Mouse (Mus musculus) embryonic facial prominence, embryonic 15.5 days (tissue): ENCODE data around the gene 3100002H09Rik. TPM values are rescaled to one million over a fixed set of nuclear protein-coding genes. Genes with fewer than 3 reads are reported as not detected.

Experiments used
- ATAC-seq: fragments of 200-750 bp; cut with Nextera tagmentation; 2 replicates; pipeline ENCODE4 v1.8.0; 2017; ENCODE audit warnings: low read depth, moderate TSS enrichment; ENCODE audit not compliant: insufficient number of reproducible peaks, low FRiP score, low TSS enrichment
- H3K27ac ChIP-seq: fragments of 300-500 bp; sonication (generic); replicated peaks from 2 replicates; pipeline ENCODE4 v1.5.1; 2015; ENCODE audit warnings: mild to moderate bottlenecking, inconsistent platforms
- H3K27me3 ChIP-seq: fragments of 300-500 bp; sonication (generic); 2 replicates; pipeline ENCODE4 v1.6.1; 2015; ENCODE audit warnings: inconsistent platforms
- H3K36me3 ChIP-seq: fragments of 300-500 bp; sonication (generic); 2 replicates; pipeline ENCODE4 v1.6.1; 2015; ENCODE audit warnings: mild to moderate bottlenecking, inconsistent platforms
- H3K4me1 ChIP-seq: fragments of 300-500 bp; sonication (generic); 2 replicates; pipeline ENCODE4 v1.6.1; 2015; ENCODE audit warnings: inconsistent platforms
- H3K4me2 ChIP-seq: fragments of 300-500 bp; sonication (generic); replicated peaks from 2 replicates; pipeline ENCODE4 v1.6.1; 2015; ENCODE audit warnings: mild to moderate bottlenecking, inconsistent platforms
- H3K4me3 ChIP-seq: fragments of 300-500 bp; sonication (generic); replicated peaks from 2 replicates; pipeline ENCODE4 v1.5.1; 2015; ENCODE audit warnings: mild to moderate bottlenecking, inconsistent platforms
- H3K9ac ChIP-seq: fragments of 300-500 bp; sonication (generic); 2 replicates; pipeline ENCODE4 v1.6.1; 2015; ENCODE audit warnings: inconsistent platforms
- H3K9me3 ChIP-seq: fragments of 300-500 bp; sonication (generic); replicated peaks from 2 replicates; pipeline ENCODE4 v1.6.1; 2016; ENCODE audit warnings: inconsistent platforms
- WGBS: fragments of 180-500 bp; shearing (Covaris S2); methylation state at CpG from one replicate; pipeline ENCODE4 v1.1.7; 2015; 5-methylcytosine and 5-hydroxymethylcytosine counted together
- polyA plus RNA-seq: library from polyadenylated mRNA; unstranded; fragments of >200 nt; fragmentation: Nextera tagmentation; extraction: Ambion mirVana; gene quantifications from 2 replicates; pipeline ENCODE4 v1.2.1, GENCODE M21; 2015

3100002H09Rik gene
- polyA plus RNA-seq, 1 experiment from 2014 or later: 0.25 TPM

GRCm38 (mm10) chr4:124592241-124592640 lies 18.4 kb downstream of the 3100002H09Rik start:
- 76% methylated on average over 5 of the region's 5 CpGs for WGBS
- ATAC-seq: peak; percentile 44; the same call in 1 of the 2 replicates
- no peak overlapping the region for H3K4me2 ChIP-seq
- H3K9me3 ChIP-seq: no peaks in the 10 kb centered on the region
- no peaks in the 10 kb centered on the region for H3K36me3 ChIP-seq
- H3K27ac ChIP-seq: no peak overlapping the region
- no peak overlapping the region for H3K9ac ChIP-seq
- H3K4me1 ChIP-seq: peaks cover 11% of the 10 kb centered on the region
- no peaks in the 10 kb centered on the region for H3K27me3 ChIP-seq
- H3K4me3 ChIP-seq: no peak overlapping the region

DNA sequence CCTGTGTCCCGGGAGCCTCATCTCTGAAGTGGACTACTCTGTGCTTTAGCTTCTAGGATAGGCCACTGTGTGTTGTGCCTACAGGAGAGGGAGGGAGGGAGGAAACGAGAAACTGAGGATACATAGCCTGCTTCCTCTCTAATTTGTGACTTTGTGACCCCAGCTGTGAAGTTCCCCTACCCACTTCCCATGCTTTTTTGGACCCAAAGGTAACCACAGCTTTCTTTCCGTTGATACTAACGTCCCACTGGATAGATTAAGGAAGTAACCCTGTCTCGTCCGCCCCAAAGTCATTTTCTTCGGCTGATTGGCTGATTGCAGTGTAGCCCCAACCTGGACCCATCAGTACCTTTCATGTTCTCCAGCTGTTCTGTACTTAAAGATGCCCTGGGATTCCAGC lies 29.9 kb downstream of the 3100002H09Rik start:
- Histone ChIP-seq H3K4me1 (peaks cover 7% of the 10 kb centered on the region), H3K36me3 (no peaks in the 10 kb centered on the region), H3K9me3 (no peaks in the 10 kb centered on the region), H3K4me3 (no peak overlapping the region), H3K9ac (no peak overlapping the region), H3K27ac (no peak overlapping the region), H3K4me2 (no peak overlapping the region), H3K27me3 (peaks cover 17% of the 10 kb centered on the region)
- no peak for ATAC-seq
- WGBS: 74% methylated on average over 7 of the region's 7 CpGs

DNA sequence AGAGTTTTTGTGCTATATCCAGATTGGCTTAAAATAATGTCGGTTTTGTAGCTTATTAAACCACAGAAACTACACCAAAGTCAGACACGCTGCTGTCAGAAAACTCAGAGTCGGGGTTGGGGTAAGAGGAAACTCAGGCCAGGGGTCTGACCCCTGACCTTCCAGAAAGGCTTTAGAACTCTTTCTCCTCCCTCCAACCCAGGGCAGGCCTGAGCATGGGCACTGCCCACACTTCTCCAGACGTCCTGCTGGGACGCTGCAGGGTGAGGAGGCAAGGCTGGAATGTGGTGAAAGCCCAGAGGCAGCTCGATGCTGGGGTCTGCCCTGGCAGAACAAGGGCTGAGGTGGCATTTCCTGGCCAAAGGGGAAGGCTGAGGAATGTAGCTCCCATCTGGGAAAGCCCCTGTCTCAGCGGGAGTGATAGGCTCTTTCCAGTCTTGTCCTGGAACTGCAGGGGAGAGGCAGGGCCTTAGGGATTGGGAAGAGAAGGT lies 34.6 kb downstream of the 3100002H09Rik start:
- no peak for ATAC-seq

DNA sequence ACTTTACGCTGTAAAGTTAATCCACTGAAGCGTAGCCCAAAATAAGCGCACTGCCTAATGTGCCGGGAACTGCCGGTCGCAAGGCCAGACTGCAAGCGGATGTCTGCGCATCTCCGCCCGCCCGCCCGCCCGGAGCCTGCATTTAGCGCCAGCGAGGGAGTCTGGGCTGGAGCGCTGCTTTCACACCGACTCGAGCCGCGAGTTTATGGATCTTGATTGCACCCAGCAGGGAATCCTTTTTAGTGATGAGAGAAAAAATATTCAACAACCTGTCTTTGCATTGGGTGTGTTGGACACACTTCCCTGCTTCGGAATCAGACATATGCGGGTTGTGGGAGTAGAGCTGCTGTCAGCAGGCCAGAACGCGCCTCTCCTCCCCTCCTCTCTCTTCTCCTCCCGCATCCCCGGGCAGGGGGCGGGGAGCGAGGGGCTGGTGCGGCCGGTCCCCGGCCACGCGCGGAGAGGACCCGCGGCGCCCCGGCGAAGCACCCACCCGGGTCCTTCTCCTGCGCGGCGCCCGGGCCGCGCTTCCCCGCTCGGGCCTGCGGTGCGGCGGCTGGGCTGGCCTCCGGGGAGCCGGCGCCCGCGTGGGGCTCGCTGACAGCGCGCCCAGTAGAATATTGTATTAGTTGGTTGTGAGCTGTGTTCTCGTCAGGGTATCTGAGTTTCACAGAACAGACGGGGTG lies 35.2 kb downstream of the 3100002H09Rik start:
- WGBS: under 1% methylated on average over 49 of the region's 61 CpGs
- Histone ChIP-seq H3K4me3 (peak overlapping the region; percentile 48), H3K9ac (peak overlapping the region; percentile 26; the same call in 1 of the 2 replicates), H3K4me1 (peaks cover 24% of the 10 kb centered on the region), H3K9me3 (no peaks in the 10 kb centered on the region), H3K4me2 (peak overlapping the region; percentile 95), H3K27ac (no peak overlapping the region), H3K36me3 (no peaks in the 10 kb centered on the region), H3K27me3 (peaks cover 44% of the 10 kb centered on the region)
- no peak for ATAC-seq

More for the DNA sequence above, 34.6 kb downstream of the 3100002H09Rik start:
- Histone ChIP-seq H3K9me3 (no peaks in the 10 kb centered on the region), H3K36me3 (no peaks in the 10 kb centered on the region), H3K4me3 (peak overlapping the region; percentile 48), H3K27me3 (peaks cover 44% of the 10 kb centered on the region), H3K27ac (no peak overlapping the region), H3K9ac (no peak overlapping the region), H3K4me2 (peak overlapping the region; percentile 95), H3K4me1 (peaks cover 20% of the 10 kb centered on the region)
- 10% methylated on average over 7 of the region's 7 CpGs for WGBS

- no peak for ATAC-seq
- H3K4me2 ChIP-seq: no peak overlapping the region
- no peaks in the 10 kb centered on the region for H3K9me3 ChIP-seq
- H3K27me3 ChIP-seq: peaks cover 51% of the 10 kb centered on the region
- no peak overlapping the region for H3K27ac ChIP-seq
- no peak overlapping the region for H3K9ac ChIP-seq
- H3K4me1 ChIP-seq: peaks cover 24% of the 10 kb centered on the region
- H3K36me3 ChIP-seq: no peaks in the 10 kb centered on the region
- 52% methylated on average over 4 of the region's 4 CpGs for WGBS
- H3K4me3 ChIP-seq: no peak overlapping the region
Observed at GRCm38 (mm10) chr4:124573586-124573985, 37.0 kb downstream of the 3100002H09Rik start.

- no peaks in the 10 kb centered on the region for H3K36me3 ChIP-seq
- H3K9me3 ChIP-seq: no peaks in the 10 kb centered on the region
- 45% methylated on average over 9 of the region's 9 CpGs for WGBS
- peaks cover 36% of the 10 kb centered on the region for H3K27me3 ChIP-seq
- ATAC-seq: no peak
- H3K4me1 ChIP-seq: peaks cover 22% of the 10 kb centered on the region
- H3K4me3 ChIP-seq: no peak overlapping the region
- H3K4me2 ChIP-seq: no peak overlapping the region
- no peak overlapping the region for H3K27ac ChIP-seq
- H3K9ac ChIP-seq: no peak overlapping the region
Observed at GRCm38 (mm10) chr4:124570977-124571376, 39.6 kb downstream of the 3100002H09Rik start.

DNA sequence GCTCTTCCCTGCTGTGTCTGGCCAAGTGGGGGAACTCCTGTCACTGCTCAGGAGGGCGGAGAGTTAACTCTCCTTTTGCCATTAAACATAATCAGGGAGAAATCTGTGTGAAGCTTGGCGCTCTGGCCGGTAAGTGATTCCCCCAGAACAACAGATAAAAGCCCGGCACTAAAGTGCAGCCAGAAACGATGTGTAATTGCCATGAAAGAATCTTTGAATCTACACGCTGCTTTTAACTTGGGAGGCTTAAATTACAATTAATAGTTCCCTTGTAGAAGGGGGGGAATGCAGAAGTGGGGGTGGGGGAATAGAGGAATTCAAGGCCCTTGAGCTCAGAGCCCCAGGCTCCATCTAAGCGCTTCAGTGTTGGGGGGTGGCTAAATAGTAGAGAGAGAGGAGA lies 40.9 kb downstream of the 3100002H09Rik start:
- H3K27me3 ChIP-seq: peaks cover 25% of the 10 kb centered on the region
- H3K4me2 ChIP-seq: no peak overlapping the region
- H3K27ac ChIP-seq: no peak overlapping the region
- H3K9ac ChIP-seq: no peak overlapping the region
- H3K4me1 ChIP-seq: peaks cover 9% of the 10 kb centered on the region; the same call in 1 of the 2 replicates
- H3K4me3 ChIP-seq: no peak overlapping the region
- H3K9me3 ChIP-seq: no peaks in the 10 kb centered on the region
- no peaks in the 10 kb centered on the region for H3K36me3 ChIP-seq
- no peak for ATAC-seq
- WGBS: 13% methylated on average over 7 of the region's 7 CpGs

DNA sequence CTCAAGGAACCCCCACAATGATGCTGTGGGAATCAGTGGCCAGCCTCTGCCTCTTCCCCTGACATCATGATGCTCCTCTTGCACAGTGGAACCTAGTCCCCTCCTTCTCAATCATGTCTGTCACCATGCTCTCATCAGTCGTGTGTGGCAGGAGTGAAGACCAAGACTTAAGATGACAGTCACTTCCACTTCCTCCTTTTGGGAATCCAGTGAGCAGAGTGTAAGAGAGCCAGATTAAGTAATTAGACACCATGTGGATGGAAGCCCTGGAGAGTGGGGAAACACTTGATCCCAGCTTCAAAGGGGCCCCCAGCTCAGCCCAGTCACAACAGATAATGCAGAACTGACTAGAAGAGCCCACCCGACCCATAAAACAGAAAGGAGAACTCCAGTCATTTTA lies 47.2 kb downstream of the 3100002H09Rik start:
- Histone ChIP-seq H3K36me3 (no peaks in the 10 kb centered on the region), H3K27me3 (peaks cover 4% of the 10 kb centered on the region; the same call in 1 of the 2 replicates), H3K27ac (no peak overlapping the region), H3K4me3 (no peak overlapping the region), H3K9me3 (no peaks in the 10 kb centered on the region), H3K9ac (no peak overlapping the region), H3K4me2 (no peak overlapping the region), H3K4me1 (peaks cover 6% of the 10 kb centered on the region; the same call in 1 of the 2 replicates)
- ATAC-seq: no peak
- 36% methylated on average over 2 of the region's 2 CpGs for WGBS

GRCm38 (mm10) chr4:124562721-124563120 lies 47.9 kb downstream of the 3100002H09Rik start:
- H3K27ac ChIP-seq: no peak overlapping the region
- H3K4me2 ChIP-seq: no peak overlapping the region
- 0 out of 2 replicates have a peak, but pooled peaks cover 4% of the 10 kb centered on the region for H3K27me3 ChIP-seq
- peaks cover 6% of the 10 kb centered on the region; the same call in 1 of the 2 replicates for H3K4me1 ChIP-seq
- WGBS: 38% methylated on average over 7 of the region's 7 CpGs
- no peaks in the 10 kb centered on the region for H3K36me3 ChIP-seq
- H3K4me3 ChIP-seq: no peak overlapping the region
- H3K9me3 ChIP-seq: no peaks in the 10 kb centered on the region
- no peak overlapping the region for H3K9ac ChIP-seq
- no peak for ATAC-seq

Other genes with a start within 250 kb of the 3100002H09Rik start
- gene Pou3f1, start 46.0 kb upstream of the 3100002H09Rik start, polyA plus RNA-seq: 4.4 and 4.9 TPM in 2 replicates
- gene Utp11, start 82.8 kb upstream of the 3100002H09Rik start, polyA plus RNA-seq: 68.9 and 71.3 TPM in 2 replicates
- 17.3 and 17.8 TPM in 2 replicates for gene Fhl3, start 89.9 kb upstream of the 3100002H09Rik start, polyA plus RNA-seq
- 138 and 141 TPM in 2 replicates for gene Sf3a3, start 104.0 kb upstream of the 3100002H09Rik start, polyA plus RNA-seq
- 29.2 and 30.9 TPM in 2 replicates for gene Inpp5b, start 131.0 kb upstream of the 3100002H09Rik start, polyA plus RNA-seq
- gene Mtf1, start 191.3 kb upstream of the 3100002H09Rik start, polyA plus RNA-seq: 10.9 and 11.2 TPM in 2 replicates
- 37.3 and 37.6 TPM in 2 replicates for gene Yrdc, start 239.9 kb upstream of the 3100002H09Rik start, polyA plus RNA-seq
- gene 1110065P20Rik, start 240.4 kb upstream of the 3100002H09Rik start, polyA plus RNA-seq: 57.9 and 59.1 TPM in 2 replicates